Mouse (Mus musculus): ENCODE measurements around the gene Sh2b3. TPM values are rescaled to one million over a fixed set of nuclear protein-coding genes. Genes with fewer than 3 reads are reported as not detected.

Sh2b3 gene
- polyA plus RNA-seq, 1 experiment from 2014 or later = 15.9 TPM

DNA sequence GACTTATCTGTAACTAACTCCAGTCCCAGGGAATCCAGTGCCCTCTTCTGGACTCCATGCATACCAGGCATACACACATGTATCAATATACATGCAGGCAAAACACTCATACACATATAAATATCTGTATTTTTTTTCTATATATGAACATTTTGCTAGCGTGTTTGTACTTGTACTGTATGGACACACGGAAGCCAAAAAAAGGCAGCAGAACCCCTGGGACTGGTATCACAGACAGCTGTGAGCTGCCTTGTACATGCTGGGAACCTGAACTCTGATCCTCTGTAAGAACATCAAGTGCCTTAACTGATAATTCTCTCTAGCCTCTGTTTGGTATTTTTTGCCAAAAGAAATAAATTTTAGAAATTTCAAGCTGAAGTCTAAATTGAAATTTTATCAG is 39.0 kb downstream of the Sh2b3 start:
- Histone ChIP-seq H3K9me3 (ENCODE audit: control insufficient read depth, low read length) (no peaks in the 10 kb centered on the region), H3K9ac (ENCODE audit: low read length) (no peak overlapping the region), H3K27me3 (ENCODE audit: control insufficient read depth, insufficient read depth, low read depth, low read length) (no peaks in the 10 kb centered on the region), H3K27ac (ENCODE audit: low read length) (no peak overlapping the region), H3K4me1 (replicated peaks; ENCODE audit: control insufficient read depth, insufficient read depth, low read length) (no peaks in the 10 kb centered on the region), H3K36me3 (ENCODE audit: control insufficient read depth, insufficient read depth, low read length) (peaks cover 45% of the 10 kb centered on the region), H3K4me3 (ENCODE audit: low read length) (no peak overlapping the region), H3K4me2 (ENCODE audit: low read depth, low read length) (no peak overlapping the region)
- ATAC-seq (ENCODE audit: low read depth) = no peak
- WGBS = 96% methylated on average over 2 of the region's 2 CpGs

DNA sequence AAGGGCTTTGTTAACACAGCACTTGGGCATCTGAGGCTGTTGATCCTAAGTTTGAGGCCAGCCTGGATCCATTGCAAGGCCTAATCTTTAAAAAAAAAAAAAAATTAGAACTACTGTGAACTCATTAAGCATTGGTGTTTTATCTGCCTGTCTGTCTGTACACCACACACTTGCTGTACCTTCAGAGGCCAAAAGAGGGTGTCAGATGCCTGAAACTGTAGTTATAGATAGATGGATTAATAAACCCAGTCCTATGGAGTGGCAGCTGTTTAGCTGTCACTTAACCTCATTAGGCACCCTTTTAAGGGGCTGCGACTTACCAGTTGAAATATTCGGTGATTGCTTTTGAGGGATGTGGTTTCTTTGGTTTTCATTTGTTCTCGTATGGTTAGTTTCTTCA is 41.6 kb downstream of the Sh2b3 start:
- Histone ChIP-seq H3K9ac (ENCODE audit: low read length) (no peak overlapping the region), H3K4me3 (ENCODE audit: low read length) (no peak overlapping the region), H3K27ac (ENCODE audit: low read length) (no peak overlapping the region), H3K9me3 (ENCODE audit: control insufficient read depth, low read length) (no peaks in the 10 kb centered on the region), H3K4me2 (ENCODE audit: low read depth, low read length) (no peak overlapping the region), H3K27me3 (ENCODE audit: control insufficient read depth, insufficient read depth, low read depth, low read length) (no peaks in the 10 kb centered on the region), H3K4me1 (replicated peaks; ENCODE audit: control insufficient read depth, insufficient read depth, low read length) (no peaks in the 10 kb centered on the region), H3K36me3 (ENCODE audit: control insufficient read depth, insufficient read depth, low read length) (peaks cover 36% of the 10 kb centered on the region)
- 83% methylated on average over 3 of the region's 3 CpGs for WGBS
- no peak for ATAC-seq (ENCODE audit: low read depth)

DNA sequence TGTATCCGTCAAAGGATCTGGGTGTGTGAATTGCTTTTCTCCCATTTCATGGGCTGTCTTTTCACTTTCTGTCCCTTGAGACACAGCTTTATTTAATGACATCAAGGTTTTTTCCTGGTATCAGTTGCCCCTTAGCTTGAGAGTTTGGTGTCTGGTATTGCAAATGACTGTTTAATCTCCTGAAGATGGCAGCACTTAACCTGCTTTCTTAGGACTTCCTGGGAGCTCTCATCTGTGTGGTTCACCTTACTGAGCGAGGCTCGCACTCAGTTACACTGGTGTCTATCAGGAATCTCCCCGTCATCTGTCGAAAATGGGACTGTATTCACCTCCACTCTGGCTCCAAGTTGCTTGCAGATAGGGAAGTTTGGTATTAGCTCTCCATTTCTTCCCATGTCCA is 46.4 kb downstream of the Sh2b3 start:
- Histone ChIP-seq H3K4me2 (ENCODE audit: low read depth, low read length) (no peak overlapping the region), H3K4me3 (ENCODE audit: low read length) (no peak overlapping the region), H3K27ac (ENCODE audit: low read length) (no peak overlapping the region), H3K4me1 (replicated peaks; ENCODE audit: control insufficient read depth, insufficient read depth, low read length) (no peaks in the 10 kb centered on the region), H3K9me3 (ENCODE audit: control insufficient read depth, low read length) (no peaks in the 10 kb centered on the region), H3K36me3 (ENCODE audit: control insufficient read depth, insufficient read depth, low read length) (peaks cover 35% of the 10 kb centered on the region), H3K9ac (ENCODE audit: low read length) (no peak overlapping the region), H3K27me3 (ENCODE audit: control insufficient read depth, insufficient read depth, low read depth, low read length) (no peaks in the 10 kb centered on the region)
- ATAC-seq (ENCODE audit: low read depth) = no peak
- 90% methylated on average over 5 of the region's 5 CpGs for WGBS

DNA sequence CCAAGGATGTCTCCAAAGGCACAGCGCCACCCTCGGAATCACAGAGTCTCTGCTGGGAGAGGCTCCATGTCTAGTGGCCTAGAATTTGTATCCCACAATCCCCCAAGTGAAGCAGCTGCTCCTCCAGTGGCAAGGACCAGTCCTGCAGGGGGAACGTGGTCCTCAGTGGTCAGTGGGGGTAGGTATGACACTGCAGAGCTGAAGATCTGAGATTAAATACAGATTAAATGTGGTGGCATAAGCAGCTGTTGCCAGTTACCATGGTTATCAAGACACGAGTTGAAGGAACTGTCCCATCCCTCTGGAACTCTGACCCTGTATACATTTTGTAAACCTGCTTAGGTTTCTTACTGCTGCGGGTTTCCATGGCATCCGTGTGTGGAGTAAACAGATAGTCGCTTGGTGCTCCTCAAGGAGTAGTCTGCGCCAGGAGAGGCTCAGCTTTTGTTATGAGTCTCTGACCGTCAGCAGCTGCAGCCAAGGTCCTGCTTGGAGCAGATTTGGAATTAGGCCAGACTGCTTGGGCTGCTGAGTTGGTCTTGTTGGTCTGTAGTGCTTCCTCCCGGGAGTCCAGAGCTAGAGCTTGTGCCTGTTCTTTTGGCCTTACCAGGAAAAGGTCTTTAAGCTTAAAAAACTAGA is 53.5 kb downstream of the Sh2b3 start:
- H3K36me3 ChIP-seq (ENCODE audit: control insufficient read depth, insufficient read depth, low read length) = peaks cover 19% of the 10 kb centered on the region
- no peaks in the 10 kb centered on the region for H3K4me1 ChIP-seq (replicated peaks; ENCODE audit: control insufficient read depth, insufficient read depth, low read length)
- H3K4me2 ChIP-seq (ENCODE audit: low read depth, low read length) = no peak overlapping the region
- no peak overlapping the region for H3K9ac ChIP-seq (ENCODE audit: low read length)
- WGBS = 48% methylated on average over 10 of the region's 10 CpGs
- H3K4me3 ChIP-seq (ENCODE audit: low read length) = no peak overlapping the region
- no peak overlapping the region for H3K27ac ChIP-seq (ENCODE audit: low read length)
- peak; percentile 79 for ATAC-seq (ENCODE audit: low read depth)
- H3K9me3 ChIP-seq (ENCODE audit: control insufficient read depth, low read length) = no peaks in the 10 kb centered on the region
- no peaks in the 10 kb centered on the region for H3K27me3 ChIP-seq (ENCODE audit: control insufficient read depth, insufficient read depth, low read depth, low read length)

DNA sequence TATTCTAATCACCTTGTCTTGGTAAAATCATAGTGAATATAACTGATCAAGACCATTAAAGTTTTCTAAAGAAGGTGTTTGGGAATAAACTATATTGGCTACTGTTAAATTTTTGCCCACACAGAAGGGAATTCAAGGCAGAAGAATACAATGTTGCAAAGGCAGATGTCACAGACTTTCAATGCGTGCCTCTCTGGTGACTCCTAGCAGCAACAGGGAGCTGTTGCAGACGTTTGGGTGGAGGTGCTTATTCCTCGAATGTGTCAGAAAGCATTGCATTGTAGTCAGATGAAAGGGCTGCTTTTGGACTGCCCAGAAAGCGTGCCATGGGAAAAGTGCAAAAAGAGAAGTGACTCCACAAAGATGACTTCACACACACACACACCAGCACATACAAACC is 55.0 kb downstream of the Sh2b3 start:
- Histone ChIP-seq H3K9me3 (ENCODE audit: control insufficient read depth, low read length) (no peaks in the 10 kb centered on the region), H3K4me3 (ENCODE audit: low read length) (no peak overlapping the region), H3K27me3 (ENCODE audit: control insufficient read depth, insufficient read depth, low read depth, low read length) (no peaks in the 10 kb centered on the region), H3K4me2 (ENCODE audit: low read depth, low read length) (no peak overlapping the region), H3K9ac (ENCODE audit: low read length) (no peak overlapping the region), H3K36me3 (ENCODE audit: control insufficient read depth, insufficient read depth, low read length) (peaks cover 18% of the 10 kb centered on the region), H3K4me1 (replicated peaks; ENCODE audit: control insufficient read depth, insufficient read depth, low read length) (no peaks in the 10 kb centered on the region), H3K27ac (ENCODE audit: low read length) (no peak overlapping the region)
- WGBS = 61% methylated on average over 4 of the region's 4 CpGs
- ATAC-seq (ENCODE audit: low read depth) = no peak

DNA sequence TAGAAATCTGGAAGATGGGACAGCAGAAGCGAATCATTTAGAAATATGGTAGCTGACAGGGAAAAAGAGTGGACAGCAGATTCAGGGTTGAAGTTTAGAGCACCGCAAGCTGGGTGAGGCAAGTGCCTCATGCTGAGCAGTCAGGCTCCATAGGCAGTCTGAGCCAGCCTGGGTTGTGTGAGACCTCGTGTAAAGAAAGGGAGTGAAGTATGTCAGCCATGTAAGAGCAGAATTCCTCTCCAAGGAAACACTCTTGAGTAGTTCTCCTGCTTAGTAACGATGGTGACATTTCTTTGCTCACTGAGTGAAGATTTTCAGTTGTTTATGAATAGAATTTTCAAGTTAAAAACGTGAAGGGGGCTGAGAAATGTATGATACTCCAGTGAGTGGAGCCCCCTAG is 57.3 kb downstream of the Sh2b3 start:
- Histone ChIP-seq H3K9me3 (ENCODE audit: control insufficient read depth, low read length) (no peaks in the 10 kb centered on the region), H3K27me3 (ENCODE audit: control insufficient read depth, insufficient read depth, low read depth, low read length) (no peaks in the 10 kb centered on the region), H3K36me3 (ENCODE audit: control insufficient read depth, insufficient read depth, low read length) (peaks cover 5% of the 10 kb centered on the region), H3K4me2 (ENCODE audit: low read depth, low read length) (no peak overlapping the region), H3K9ac (ENCODE audit: low read length) (no peak overlapping the region), H3K27ac (ENCODE audit: low read length) (no peak overlapping the region), H3K4me1 (replicated peaks; ENCODE audit: control insufficient read depth, insufficient read depth, low read length) (no peaks in the 10 kb centered on the region), H3K4me3 (ENCODE audit: low read length) (no peak overlapping the region)
- 68% methylated on average over 5 of the region's 5 CpGs for whole genome bisulfite sequencing
- no peak for ATAC-seq (ENCODE audit: low read depth)

DNA sequence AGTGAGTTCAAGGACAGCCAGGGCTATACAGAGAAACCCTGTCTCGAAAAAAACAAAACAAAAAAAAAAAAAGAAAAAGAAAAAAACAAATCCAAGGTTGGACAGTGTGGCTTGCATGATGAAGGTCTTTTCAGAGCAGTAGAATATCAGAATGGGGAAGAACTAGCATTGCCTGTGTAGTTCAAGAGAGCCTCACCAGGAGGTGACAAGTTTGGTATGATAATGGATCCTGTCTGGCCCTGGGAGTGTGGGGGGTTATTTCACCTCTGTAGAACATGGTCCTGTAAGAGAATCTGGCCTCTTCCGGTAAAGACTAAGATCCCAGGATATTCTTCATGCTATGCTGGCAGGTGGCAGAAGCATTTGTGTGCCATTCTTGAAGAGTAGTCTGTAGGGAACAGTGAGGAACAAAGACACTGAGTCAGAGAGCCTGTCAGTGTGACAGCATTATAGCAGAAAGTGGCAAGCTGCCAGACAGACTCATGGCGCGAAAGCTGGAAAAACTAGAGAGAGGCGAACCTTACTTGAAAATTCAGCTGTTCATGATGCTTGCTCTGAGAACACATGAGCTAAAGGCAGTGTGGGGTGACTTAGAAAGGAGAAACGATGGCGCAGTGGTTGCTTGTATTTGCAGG is 58.8 kb downstream of the Sh2b3 start:
- Histone ChIP-seq H3K27me3 (ENCODE audit: control insufficient read depth, insufficient read depth, low read depth, low read length) (no peaks in the 10 kb centered on the region), H3K4me1 (replicated peaks; ENCODE audit: control insufficient read depth, insufficient read depth, low read length) (no peaks in the 10 kb centered on the region), H3K36me3 (ENCODE audit: control insufficient read depth, insufficient read depth, low read length) (peaks cover 4% of the 10 kb centered on the region), H3K4me3 (ENCODE audit: low read length) (no peak overlapping the region), H3K9ac (ENCODE audit: low read length) (no peak overlapping the region), H3K4me2 (ENCODE audit: low read depth, low read length) (no peak overlapping the region), H3K9me3 (ENCODE audit: control insufficient read depth, low read length) (no peaks in the 10 kb centered on the region), H3K27ac (ENCODE audit: low read length) (no peak overlapping the region)
- 69% methylated on average over 7 of the region's 7 CpGs for WGBS
- ATAC-seq (ENCODE audit: low read depth) = no peak

DNA sequence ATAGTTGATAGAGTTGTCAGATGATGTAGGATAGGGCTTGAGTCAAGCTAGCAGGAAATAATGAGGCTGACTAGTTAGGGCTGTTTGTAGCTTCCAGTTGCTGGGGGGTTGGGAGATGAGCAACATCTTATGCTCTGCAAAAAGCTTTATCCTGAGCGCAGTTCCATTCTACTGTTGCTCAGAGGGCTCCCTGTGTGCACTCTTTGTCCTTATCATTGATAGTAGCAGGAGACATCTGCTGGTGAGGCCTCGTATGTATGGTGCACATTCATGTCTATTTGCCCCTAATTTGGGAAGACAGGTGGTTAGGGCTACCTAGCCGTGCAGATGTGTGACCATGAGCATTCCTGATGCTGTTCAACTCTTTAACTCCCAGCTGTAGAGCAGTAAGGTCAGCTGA is 65.8 kb downstream of the Sh2b3 start:
- WGBS = 92% methylated on average over 3 of the region's 3 CpGs
- Histone ChIP-seq H3K9ac (ENCODE audit: low read length) (no peak overlapping the region), H3K4me3 (ENCODE audit: low read length) (no peak overlapping the region), H3K27me3 (ENCODE audit: control insufficient read depth, insufficient read depth, low read depth, low read length) (no peaks in the 10 kb centered on the region), H3K36me3 (ENCODE audit: control insufficient read depth, insufficient read depth, low read length) (no peaks in the 10 kb centered on the region; the same call in 1 of the 2 replicates), H3K4me2 (ENCODE audit: low read depth, low read length) (no peak overlapping the region), H3K27ac (ENCODE audit: low read length) (no peak overlapping the region), H3K4me1 (replicated peaks; ENCODE audit: control insufficient read depth, insufficient read depth, low read length) (no peaks in the 10 kb centered on the region), H3K9me3 (ENCODE audit: control insufficient read depth, low read length) (no peaks in the 10 kb centered on the region)
- no peak for ATAC-seq (ENCODE audit: low read depth)

DNA sequence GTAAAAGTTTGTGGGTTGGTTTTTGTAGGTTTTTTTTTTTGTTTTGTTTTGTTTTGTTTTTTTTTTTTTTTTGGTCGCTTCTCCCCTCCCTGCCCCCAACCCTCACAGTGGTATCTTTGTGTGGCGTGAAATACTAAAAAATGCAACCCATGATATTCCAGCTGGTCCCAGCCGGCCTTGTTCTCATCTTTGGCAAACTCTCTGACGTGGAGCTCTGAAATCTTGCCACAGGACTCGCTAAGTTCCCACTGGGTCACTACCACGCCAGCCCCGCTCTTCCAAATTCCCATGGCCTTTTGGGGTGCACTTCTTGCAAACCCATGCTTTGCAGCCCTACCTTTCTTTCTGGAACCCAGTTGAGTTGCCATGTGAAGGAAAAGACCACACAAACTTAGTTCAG is 67.6 kb downstream of the Sh2b3 start:
- Histone ChIP-seq H3K27me3 (ENCODE audit: control insufficient read depth, insufficient read depth, low read depth, low read length) (no peaks in the 10 kb centered on the region), H3K36me3 (ENCODE audit: control insufficient read depth, insufficient read depth, low read length) (no peaks in the 10 kb centered on the region; the same call in 1 of the 2 replicates), H3K4me2 (ENCODE audit: low read depth, low read length) (no peak overlapping the region), H3K9ac (ENCODE audit: low read length) (no peak overlapping the region), H3K4me3 (ENCODE audit: low read length) (no peak overlapping the region), H3K4me1 (replicated peaks; ENCODE audit: control insufficient read depth, insufficient read depth, low read length) (peaks cover 4% of the 10 kb centered on the region; the same call in 1 of the 2 replicates), H3K27ac (ENCODE audit: low read length) (no peak overlapping the region), H3K9me3 (ENCODE audit: control insufficient read depth, low read length) (no peaks in the 10 kb centered on the region)
- no peak for ATAC-seq (ENCODE audit: low read depth)
- 74% methylated on average over 7 of the region's 7 CpGs for WGBS

Measured in lung, embryonic 16.5 days (tissue).